ENCODE assay signal across 7 mouse cellular contexts in genomic region chr14:41278505-41278904, GRCm38 (mm10). TPM values are rescaled to one million over a fixed set of nuclear protein-coding genes. Genes with fewer than 3 reads are reported as not detected.
"Had no signal": no experiment of that assay in that cellular context is flagged by ENCODE, and none has a peak within 500 bp of the region (broad histone marks: within the 10 kb centered on the region; RNA-seq: fewer than 3 reads in every experiment).

TSS of gene Gm2832 (plus strand) at chr14:41278805.

RNA-seq across cellular contexts. Expression of gene Gm2832, which starts in this region (rescaled TPM):
- polyA plus RNA-seq: small intestine, adult 2 months; spleen, adult 2 months; stomach, embryonic 16.5 days; stomach, postnatal 0 days; thymus, adult 2 months; thymus, postnatal 0 days; urinary bladder, adult 2 months had no signal
